Comparison of ENCODE assay signal across 8 mouse cellular contexts in the genomic region with DNA sequence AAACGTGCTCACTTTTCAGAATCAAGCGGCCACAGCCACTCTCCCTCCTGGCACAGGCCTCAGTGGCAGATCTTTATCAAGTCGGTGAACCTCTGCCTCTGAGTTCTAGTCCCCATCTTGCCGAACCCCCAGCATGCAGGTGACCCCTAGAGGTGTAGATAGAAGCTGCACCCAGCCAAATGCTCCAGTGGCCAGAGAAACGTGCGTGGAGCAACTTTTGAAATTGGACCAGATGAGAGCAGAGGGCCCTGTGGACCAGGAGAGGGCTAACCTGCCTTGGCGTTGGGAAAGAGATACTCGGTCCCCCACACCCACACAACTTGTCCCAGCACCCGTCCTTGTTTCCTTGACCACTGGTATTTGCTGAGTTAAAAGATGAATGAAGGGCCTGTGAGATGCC. TPM values are rescaled to one million over a fixed set of nuclear protein-coding genes. Genes with fewer than 3 reads are reported as not detected.
DNase-seq lines count a peak whose midpoint lies in the region.

No protein-coding gene starts in this region.

- peak; percentile 31 to 46 for DNase-seq in cerebellum, postnatal 25 days
- no peak for DNase-seq in cerebellum, adult 8-10 months
- peak; percentile 31 for DNase-seq in ovary, postnatal 36 days (ENCODE audit: low spot score)
- no peak for DNase-seq in ovary, adult 18-20 months (ENCODE audit: low spot score)
- DNase-seq in kidney, postnatal 14 days: peak; percentile 42
- peak; percentile 30 to 31 for DNase-seq in thymus, postnatal 36 days
- no peak for DNase-seq in left cerebral cortex, adult 18-20 months (ENCODE audit: low spot score in 2 of 2)
- DNase-seq in cerebellum, adult 9-10 months: no peak

RNA-seq across cellular contexts. Expression of a gene that starts 7.1 kb away (rescaled TPM):
- not detected for total RNA-seq in left cerebral cortex, adult 18-20 months (2021)

RNA-seq across cellular contexts. Expression of a gene that starts 8.9 kb away (rescaled TPM):
- total RNA-seq in left cerebral cortex, adult 18-20 months (2021): under 1 TPM in 1 of 2 experiments, not detected in 1; 0.75 TPM

RNA-seq across cellular contexts. Expression of a gene that starts 38.3 kb away (rescaled TPM):
- 10 to 100 TPM in 1 of 2 experiments, 1 to 10 TPM in 1; 4.8 to 10.3 TPM for total RNA-seq in left cerebral cortex, adult 18-20 months (2021)

RNA-seq across cellular contexts. Expression of a gene that starts 50.8 kb away (rescaled TPM):
- total RNA-seq in left cerebral cortex, adult 18-20 months (2021): 10 to 100 TPM in 1 of 2 experiments, 1 to 10 TPM in 1; 8.3 to 10.2 TPM

Comparison
In these comparisons a context has a peak if more than half of its experiments do, and no peak if none do; other contexts are left out.
1. DNase-seq: peak in cerebellum, postnatal 25 days (2 of 2), ovary, postnatal 36 days (single experiment), kidney, postnatal 14 days (single experiment) and thymus, postnatal 36 days (2 of 2); none in cerebellum, adult 8-10 months (single experiment), ovary, adult 18-20 months (single experiment), left cerebral cortex, adult 18-20 months (0 of 2) and cerebellum, adult 9-10 months (single experiment).